Mouse (Mus musculus): ENCODE data around the gene Ephb6. TPM values are rescaled to one million over a fixed set of nuclear protein-coding genes. Genes with fewer than 3 reads are reported as not detected.

Ephb6 gene
- polyA plus RNA-seq, 1 experiment from 2014 or later, result 19.2 TPM

GRCm38 (mm10) chr6:41577297-41577696, 28.0 kb upstream of the Ephb6 start:
- no peak overlapping the region for H3K4me2 ChIP-seq
- peak; percentile 70 for ATAC-seq

GRCm38 (mm10) chr6:41581295-41581694, 24.0 kb upstream of the Ephb6 start:
- H3K27ac ChIP-seq, result no peak overlapping the region
- peaks cover 11% of the 10 kb centered on the region; the same call in 1 of the 2 replicates for H3K4me1 ChIP-seq
- H3K9ac ChIP-seq, result no peak overlapping the region
- no peak overlapping the region for H3K4me2 ChIP-seq
- no peak overlapping the region for H3K4me3 ChIP-seq
- ATAC-seq, result peak; percentile 41; the same call in 1 of the 2 replicates
- no peaks in the 10 kb centered on the region for H3K36me3 ChIP-seq (ENCODE audit: poor library complexity, severe bottlenecking)
- 63% methylated on average over 7 of the region's 7 CpGs for WGBS
- H3K9me3 ChIP-seq (replicated peaks), result no peaks in the 10 kb centered on the region; the same call in 1 of the 2 replicates
- H3K27me3 ChIP-seq, result no peaks in the 10 kb centered on the region

More at GRCm38 (mm10) chr6:41577297-41577696, 28.0 kb upstream of the Ephb6 start:
- H3K36me3 ChIP-seq (ENCODE audit: poor library complexity, severe bottlenecking), result no peaks in the 10 kb centered on the region
- H3K4me3 ChIP-seq, result no peak overlapping the region
- no peak overlapping the region; the same call in 1 of the 2 replicates for H3K27ac ChIP-seq
- H3K27me3 ChIP-seq, result no peaks in the 10 kb centered on the region
- no peak overlapping the region for H3K9ac ChIP-seq
- no peaks in the 10 kb centered on the region for H3K9me3 ChIP-seq (replicated peaks)
- H3K4me1 ChIP-seq, result peaks cover 13% of the 10 kb centered on the region; the same call in 1 of the 2 replicates
- 40% methylated on average over 5 of the region's 5 CpGs for WGBS

GRCm38 (mm10) chr6:41582189-41582588, 23.1 kb upstream of the Ephb6 start:
- no peak overlapping the region for H3K9ac ChIP-seq
- no peak overlapping the region for H3K27ac ChIP-seq
- H3K4me2 ChIP-seq, result no peak overlapping the region
- no peak for ATAC-seq
- WGBS, result 79% methylated on average over 1 of the region's 1 CpGs
- H3K36me3 ChIP-seq (ENCODE audit: poor library complexity, severe bottlenecking), result no peaks in the 10 kb centered on the region
- no peak overlapping the region for H3K4me3 ChIP-seq
- peaks cover 6% of the 10 kb centered on the region; the same call in 1 of the 2 replicates for H3K4me1 ChIP-seq
- no peaks in the 10 kb centered on the region for H3K27me3 ChIP-seq
- no peaks in the 10 kb centered on the region; the same call in 1 of the 2 replicates for H3K9me3 ChIP-seq (replicated peaks)

- Histone ChIP-seq H3K4me2 (peak overlapping the region; percentile 80), H3K4me1 (peaks cover 18% of the 10 kb centered on the region), H3K9me3 (replicated peaks) (no peaks in the 10 kb centered on the region), H3K36me3 (ENCODE audit: poor library complexity, severe bottlenecking) (no peaks in the 10 kb centered on the region), H3K27me3 (no peaks in the 10 kb centered on the region), H3K4me3 (peak overlapping the region; percentile 71), H3K9ac (peak overlapping the region; percentile 82), H3K27ac (peak overlapping the region; percentile 91)
- WGBS, result 0% methylated on average over 23 of the region's 23 CpGs
- peak; percentile 68 for ATAC-seq
These were observed 756 bp upstream of the Ephb6 start for GRCm38 (mm10) chr6:41604401-41605050.

- Histone ChIP-seq H3K4me3 (peak overlapping the region; percentile 71), H3K9me3 (replicated peaks) (no peaks in the 10 kb centered on the region), H3K4me1 (peaks cover 18% of the 10 kb centered on the region), H3K27ac (peak overlapping the region; percentile 91), H3K36me3 (ENCODE audit: poor library complexity, severe bottlenecking) (no peaks in the 10 kb centered on the region), H3K27me3 (no peaks in the 10 kb centered on the region), H3K9ac (peak overlapping the region; percentile 82), H3K4me2 (peak overlapping the region; percentile 80)
- WGBS, result 0% methylated on average over 7 of the region's 7 CpGs
- peak; percentile 55 for ATAC-seq
These were observed 467 bp downstream of the Ephb6 start for GRCm38 (mm10) chr6:41605794-41606104.

GRCm38 (mm10) chr6:41606214-41606613, 932 bp downstream of the Ephb6 start:
- Histone ChIP-seq H3K27ac (no peak overlapping the region), H3K27me3 (no peaks in the 10 kb centered on the region), H3K4me2 (peak overlapping the region; percentile 80), H3K9me3 (replicated peaks) (no peaks in the 10 kb centered on the region), H3K36me3 (ENCODE audit: poor library complexity, severe bottlenecking) (no peaks in the 10 kb centered on the region), H3K9ac (peak overlapping the region; percentile 82), H3K4me1 (peaks cover 18% of the 10 kb centered on the region), H3K4me3 (peak overlapping the region; percentile 71)
- peak; percentile 9 for ATAC-seq
- 7% methylated on average over 4 of the region's 4 CpGs for WGBS

- WGBS, result 55% methylated on average over 5 of the region's 5 CpGs
- H3K9ac ChIP-seq, result no peak overlapping the region
These were observed 2.4 kb downstream of the Ephb6 start for GRCm38 (mm10) chr6:41607637-41608036.

GRCm38 (mm10) chr6:41620173-41620798, 15.0 kb downstream of the Ephb6 start:
- H3K4me3 ChIP-seq, result no peak overlapping the region
- no peaks in the 10 kb centered on the region for H3K4me1 ChIP-seq
- no peaks in the 10 kb centered on the region for H3K9me3 ChIP-seq (replicated peaks)
- WGBS, result 91% methylated on average over 9 of the region's 9 CpGs
- no peak overlapping the region for H3K4me2 ChIP-seq
- no peak for ATAC-seq
- peaks cover 56% of the 10 kb centered on the region for H3K36me3 ChIP-seq (ENCODE audit: poor library complexity, severe bottlenecking)
- no peak overlapping the region for H3K9ac ChIP-seq
- H3K27me3 ChIP-seq, result no peaks in the 10 kb centered on the region
- no peak overlapping the region for H3K27ac ChIP-seq

More at GRCm38 (mm10) chr6:41607637-41608036, 2.4 kb downstream of the Ephb6 start:
- H3K4me2 ChIP-seq, result no peak overlapping the region
- H3K4me3 ChIP-seq, result no peak overlapping the region
- no peaks in the 10 kb centered on the region for H3K36me3 ChIP-seq (ENCODE audit: poor library complexity, severe bottlenecking)
- H3K9me3 ChIP-seq (replicated peaks), result no peaks in the 10 kb centered on the region
- ATAC-seq, result no peak
- peaks cover 18% of the 10 kb centered on the region for H3K4me1 ChIP-seq
- no peaks in the 10 kb centered on the region for H3K27me3 ChIP-seq
- H3K27ac ChIP-seq, result no peak overlapping the region

GRCm38 (mm10) chr6:41621241-41621990, 16.1 kb downstream of the Ephb6 start:
- Histone ChIP-seq H3K9me3 (replicated peaks) (no peaks in the 10 kb centered on the region), H3K36me3 (ENCODE audit: poor library complexity, severe bottlenecking) (peaks cover 45% of the 10 kb centered on the region), H3K27ac (no peak overlapping the region), H3K9ac (no peak overlapping the region), H3K4me2 (no peak overlapping the region), H3K4me1 (no peaks in the 10 kb centered on the region), H3K4me3 (no peak overlapping the region), H3K27me3 (no peaks in the 10 kb centered on the region)
- WGBS, result 88% methylated on average over 12 of the region's 12 CpGs
- no peak for ATAC-seq

GRCm38 (mm10) chr6:41622661-41623060, 17.4 kb downstream of the Ephb6 start:
- 69% methylated on average over 9 of the region's 9 CpGs for WGBS
- Histone ChIP-seq H3K4me3 (no peak overlapping the region), H3K9ac (no peak overlapping the region), H3K27me3 (no peaks in the 10 kb centered on the region), H3K9me3 (replicated peaks) (no peaks in the 10 kb centered on the region), H3K4me2 (no peak overlapping the region), H3K36me3 (ENCODE audit: poor library complexity, severe bottlenecking) (peaks cover 32% of the 10 kb centered on the region), H3K4me1 (no peaks in the 10 kb centered on the region), H3K27ac (no peak overlapping the region)
- ATAC-seq, result 0 out of 2 replicates have a peak, but pooled peaks have one; percentile 8

GRCm38 (mm10) chr6:41628180-41628579, 22.9 kb downstream of the Ephb6 start:
- H3K4me2 ChIP-seq, result no peak overlapping the region
- H3K36me3 ChIP-seq (ENCODE audit: poor library complexity, severe bottlenecking), result no peaks in the 10 kb centered on the region
- H3K9ac ChIP-seq, result no peak overlapping the region
- H3K27ac ChIP-seq, result no peak overlapping the region
- no peaks in the 10 kb centered on the region for H3K27me3 ChIP-seq
- 85% methylated on average over 1 of the region's 1 CpGs for WGBS
- H3K9me3 ChIP-seq (replicated peaks), result no peaks in the 10 kb centered on the region
- H3K4me1 ChIP-seq, result no peaks in the 10 kb centered on the region
- ATAC-seq, result no peak
- H3K4me3 ChIP-seq, result no peak overlapping the region

- 85% methylated on average over 2 of the region's 2 CpGs for WGBS
- no peak overlapping the region for H3K9ac ChIP-seq
- no peak overlapping the region for H3K4me2 ChIP-seq
- no peaks in the 10 kb centered on the region for H3K9me3 ChIP-seq (replicated peaks)
- H3K36me3 ChIP-seq (ENCODE audit: poor library complexity, severe bottlenecking), result no peaks in the 10 kb centered on the region
- no peaks in the 10 kb centered on the region for H3K27me3 ChIP-seq
- H3K27ac ChIP-seq, result no peak overlapping the region
- ATAC-seq, result no peak
- 0 out of 2 replicates have a peak, but pooled peaks cover 3% of the 10 kb centered on the region for H3K4me1 ChIP-seq
- H3K4me3 ChIP-seq, result no peak overlapping the region
These were observed 25.5 kb downstream of the Ephb6 start for GRCm38 (mm10) chr6:41630791-41631190.

All from forebrain, embryonic 13.5 days (tissue).